Mouse (Mus musculus) granulocyte monocyte progenitor cell, adult 5-6 weeks (primary cell): ENCODE results near the gene Epc2. TPM values are rescaled to one million over a fixed set of nuclear protein-coding genes. Genes with fewer than 3 reads are reported as not detected.
"Not testable (repeated sequence)": the region's sequence is repeated elsewhere in the genome, so short reads cannot be mapped to it uniquely, and the experiment has no call there.

ENCODE experiments used
- ATAC-seq: replicated peaks from 2 replicates; pipeline ENCODE4 v1.8.0; 2016; ENCODE audit warnings: mild to moderate bottlenecking, moderate TSS enrichment, inconsistent platforms; ENCODE audit not compliant: poor library complexity, severe bottlenecking
- total RNA-seq, 2 experiments: library from RNA; stranded (forward) in 1 of 2; stranded (reverse) in 1 of 2; fragments of 200-712, 200-1000 nt in 1 of 2; fragments of >200 nt in 1 of 2; fragmentation: Nextera tagmentation in 1 of 2; gene quantifications; 2 replicates each; pipeline ENCODE4 v1.2.3; 2014 to 2017

Gene Epc2
- total RNA-seq, 2 experiments from 2014 or later = 17.1 to 28.3 TPM

- ATAC-seq = no peak
Measured at GRCm38 (mm10) chr2:49471188-49471587, 19.9 kb downstream of the Epc2 start.

GRCm38 (mm10) chr2:49471641-49472355 lies 20.5 kb downstream of the Epc2 start:
- ATAC-seq = no peak

GRCm38 (mm10) chr2:49472443-49472842 lies 21.2 kb downstream of the Epc2 start:
- peak; percentile 12; the same call in 1 of the 2 replicates for ATAC-seq

GRCm38 (mm10) chr2:49482146-49482545 lies 30.9 kb downstream of the Epc2 start:
- ATAC-seq = no peak

- no peak for ATAC-seq
Measured at GRCm38 (mm10) chr2:49483382-49483781, 32.1 kb downstream of the Epc2 start.

GRCm38 (mm10) chr2:49501435-49501834 lies 50.1 kb downstream of the Epc2 start:
- no peak for ATAC-seq

GRCm38 (mm10) chr2:49503596-49503995 lies 52.3 kb downstream of the Epc2 start:
- ATAC-seq = peak; percentile 25; the same call in 1 of the 2 replicates

- ATAC-seq = not testable (repeated sequence)
Measured at GRCm38 (mm10) chr2:49505151-49505550, 53.9 kb downstream of the Epc2 start.

- ATAC-seq = no peak
Measured at GRCm38 (mm10) chr2:49510832-49511231, 59.5 kb downstream of the Epc2 start.

- no peak for ATAC-seq
Measured at GRCm38 (mm10) chr2:49516011-49516410, 64.7 kb downstream of the Epc2 start.

- no peak for ATAC-seq
Measured at GRCm38 (mm10) chr2:49520409-49520808, 69.1 kb downstream of the Epc2 start.

GRCm38 (mm10) chr2:49520989-49521388 lies 69.7 kb downstream of the Epc2 start:
- ATAC-seq = no peak

- ATAC-seq = no peak
Measured at GRCm38 (mm10) chr2:49521564-49521963, 70.3 kb downstream of the Epc2 start.

GRCm38 (mm10) chr2:49522578-49522977 lies 71.3 kb downstream of the Epc2 start:
- ATAC-seq = no peak

- ATAC-seq = no peak
Measured at GRCm38 (mm10) chr2:49537147-49537546, 85.9 kb downstream of the Epc2 start.

- no peak for ATAC-seq
Measured at GRCm38 (mm10) chr2:49538056-49538455, 86.8 kb downstream of the Epc2 start.

- ATAC-seq = no peak
Measured at GRCm38 (mm10) chr2:49539745-49540144, 88.5 kb downstream of the Epc2 start.

GRCm38 (mm10) chr2:49547813-49548212 lies 96.5 kb downstream of the Epc2 start:
- ATAC-seq = no peak

- no peak for ATAC-seq
Measured at GRCm38 (mm10) chr2:49548492-49548891, 97.2 kb downstream of the Epc2 start.

GRCm38 (mm10) chr2:49553096-49553495 lies 101.8 kb downstream of the Epc2 start:
- ATAC-seq = no peak

GRCm38 (mm10) chr2:49557339-49557738 lies 106.1 kb downstream of the Epc2 start:
- ATAC-seq = no peak

- ATAC-seq = no peak
Measured at GRCm38 (mm10) chr2:49558361-49558760, 107.1 kb downstream of the Epc2 start.
